Mouse (Mus musculus) large intestine, adult 2 months (tissue): ENCODE data around the gene Pip5k1b. TPM values are rescaled to one million over a fixed set of nuclear protein-coding genes. Genes with fewer than 3 reads are reported as not detected.

Experiments used
- DNase-seq: peaks from one replicate; pipeline ENCODE4 v3.0.0-alpha.2; 2012; ENCODE audit warnings: low read depth, low spot score
- WGBS: fragments of 180-500 bp; shearing (Covaris S2); methylation state at CpG from one replicate; pipeline ENCODE4 v1.1.7; 2018; 5-methylcytosine and 5-hydroxymethylcytosine counted together
- polyA plus RNA-seq: library from polyadenylated mRNA; depleted of rRNA; stranded (reverse); fragments of >200 nt; gene quantifications from 2 replicates; pipeline ENCODE4 v1.2.3, GENCODE M21; 2012

Pip5k1b gene
- polyA plus RNA-seq, 1 experiment = 31.2 TPM

GRCm38 (mm10) chr19:24546153-24546552 lies 9.5 kb downstream of the Pip5k1b start:
- DNase-seq = no peak
- WGBS = 82% methylated on average over 10 of the region's 10 CpGs

- WGBS = 74% methylated on average over 14 of the region's 14 CpGs
- DNase-seq = no peak
Measured at GRCm38 (mm10) chr19:24543386-24544350, 12.0 kb downstream of the Pip5k1b start.

- 94% methylated on average over 7 of the region's 7 CpGs for WGBS
- no peak for DNase-seq
Measured at GRCm38 (mm10) chr19:24542293-24542675, 13.4 kb downstream of the Pip5k1b start.

GRCm38 (mm10) chr19:24541669-24542292 lies 13.9 kb downstream of the Pip5k1b start:
- WGBS = 87% methylated on average over 17 of the region's 17 CpGs
- DNase-seq = no peak

GRCm38 (mm10) chr19:24540952-24541668 lies 14.6 kb downstream of the Pip5k1b start:
- 88% methylated on average over 10 of the region's 10 CpGs for WGBS
- DNase-seq = no peak

- 28% methylated on average over 1 of the region's 1 CpGs for WGBS
- DNase-seq = no peak
Measured at GRCm38 (mm10) chr19:24539041-24539440, 16.6 kb downstream of the Pip5k1b start.

- WGBS = 84% methylated on average over 6 of the region's 6 CpGs
- no peak for DNase-seq
Measured at GRCm38 (mm10) chr19:24538181-24538580, 17.5 kb downstream of the Pip5k1b start.

- DNase-seq = no peak
- 61% methylated on average over 4 of the region's 4 CpGs for WGBS
Measured at GRCm38 (mm10) chr19:24537691-24538090, 18.0 kb downstream of the Pip5k1b start.

GRCm38 (mm10) chr19:24536920-24537319 lies 18.8 kb downstream of the Pip5k1b start:
- WGBS = 67% methylated on average over 5 of the region's 5 CpGs
- DNase-seq = no peak

GRCm38 (mm10) chr19:24536280-24536679 lies 19.4 kb downstream of the Pip5k1b start:
- no peak for DNase-seq
- WGBS = 88% methylated on average over 3 of the region's 3 CpGs

GRCm38 (mm10) chr19:24535161-24535560 lies 20.5 kb downstream of the Pip5k1b start:
- no peak for DNase-seq
- WGBS = 55% methylated on average over 6 of the region's 6 CpGs

GRCm38 (mm10) chr19:24534733-24535132 lies 20.9 kb downstream of the Pip5k1b start:
- WGBS = 23% methylated on average over 7 of the region's 7 CpGs

GRCm38 (mm10) chr19:24528910-24529561 lies 26.6 kb downstream of the Pip5k1b start:
- no peak for DNase-seq
- 30% methylated on average over 4 of the region's 4 CpGs for WGBS

More at GRCm38 (mm10) chr19:24534733-24535132, 20.9 kb downstream of the Pip5k1b start:
- no peak for DNase-seq

- WGBS = 22% methylated on average over 4 of the region's 4 CpGs
- peak; percentile 78 for DNase-seq
Measured at GRCm38 (mm10) chr19:24528129-24528730, 27.4 kb downstream of the Pip5k1b start.

- no peak for DNase-seq
- WGBS = 40% methylated on average over 5 of the region's 5 CpGs
Measured at GRCm38 (mm10) chr19:24527613-24527948, 28.1 kb downstream of the Pip5k1b start.

GRCm38 (mm10) chr19:24526731-24527612 lies 28.7 kb downstream of the Pip5k1b start:
- DNase-seq = no peak
- WGBS = 42% methylated on average over 15 of the region's 15 CpGs

- DNase-seq = no peak
- WGBS = 48% methylated on average over 15 of the region's 15 CpGs
Measured at GRCm38 (mm10) chr19:24523476-24524313, 32.0 kb downstream of the Pip5k1b start.

GRCm38 (mm10) chr19:24521997-24522396 lies 33.7 kb downstream of the Pip5k1b start:
- DNase-seq = no peak
- WGBS = 37% methylated on average over 7 of the region's 7 CpGs
